Mouse (Mus musculus): ENCODE results near the gene Sergef. TPM values are rescaled to one million over a fixed set of nuclear protein-coding genes. Genes with fewer than 3 reads are reported as not detected.
A peak's percentile ranks its signal among the peaks of the same experiment; 100 is the strongest.
"Not testable (repeated sequence)": the region's sequence is repeated elsewhere in the genome, so short reads cannot be mapped to it uniquely, and the experiment has no call there.

Sergef gene
- polyA plus RNA-seq, 1 experiment = 7.5 TPM

DNA sequence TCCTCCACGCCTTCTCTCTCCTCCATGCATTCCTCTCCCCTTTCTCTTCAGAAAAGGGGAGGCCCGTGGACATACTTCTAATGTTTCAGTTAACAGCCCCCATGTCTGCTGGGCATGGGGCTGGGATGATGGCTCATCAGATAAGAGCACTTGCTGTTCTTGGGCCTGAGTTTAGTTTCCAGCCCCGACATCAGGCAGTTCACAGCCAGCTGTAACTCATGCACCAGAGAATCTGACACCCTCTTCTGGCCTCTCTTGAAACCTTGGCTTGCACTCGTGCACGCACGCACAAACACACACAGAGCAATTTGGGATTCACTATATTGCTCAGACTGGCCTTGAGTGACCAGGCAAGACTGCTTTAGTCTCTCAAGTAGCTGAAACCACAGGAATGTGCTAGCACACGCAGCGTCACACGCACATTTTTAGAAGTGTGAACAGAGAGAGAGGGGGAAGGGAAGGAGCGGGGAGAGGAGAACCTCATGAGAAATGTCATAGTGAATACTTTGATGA, 32.6 kb upstream of the Sergef start, which contains the start of gene Tph1:
Gene Tph1, minus strand, starts transcription at position 378 of the 513 bp plus-strand sequence.
- WGBS = 41% methylated on average over 10 of the region's 10 CpGs

DNA sequence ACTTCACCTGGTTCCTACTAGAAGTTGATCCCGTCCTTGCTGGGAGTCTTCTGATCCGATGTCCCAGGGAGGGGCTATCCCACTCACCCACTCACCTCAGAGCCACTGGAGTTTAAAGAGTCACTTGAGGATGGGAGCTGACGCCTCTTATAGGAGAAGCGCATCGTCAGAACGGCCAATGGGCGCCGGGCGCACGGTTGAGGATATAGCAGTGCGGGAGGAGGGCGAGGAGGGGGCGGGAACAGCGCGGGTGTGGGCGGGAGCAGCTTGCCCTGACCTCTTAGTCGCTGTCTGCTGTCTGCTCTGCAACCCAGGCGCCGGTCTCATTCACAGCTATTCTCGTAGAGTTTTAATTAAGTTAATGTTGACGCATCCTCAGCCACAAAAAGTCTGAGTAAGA, 27.6 kb upstream of the Sergef start:
- TF ChIP-seq CTCF (IDR thresholded peaks at IDR 0.05; ENCODE audit: extremely low read depth, insufficient read length, insufficient replicate concordance, low read depth, low read length) (no peak), POLR2A (IDR thresholded peaks at IDR 0.05; ENCODE audit: low read depth, low read length) (no peak)
- Histone ChIP-seq H3K4me3 (ENCODE audit: low read depth, low read length) (no peak overlapping the region), H3K36me3 (ENCODE audit: control insufficient read depth, insufficient read depth, low read length) (no peaks in the 10 kb centered on the region), H3K4me1 (ENCODE audit: control insufficient read depth, insufficient read depth, insufficient read length, low read length) (no peaks in the 10 kb centered on the region), H3K27ac (ENCODE audit: insufficient read depth, low read depth, low read length) (no peak overlapping the region), H3K27me3 (ENCODE audit: control insufficient read depth, insufficient read depth, low read length) (peaks cover 6% of the 10 kb centered on the region)
- under 1% methylated on average over 21 of the region's 21 CpGs for WGBS

More for the DNA sequence above, 32.6 kb upstream of the Sergef start, which contains the start of gene Tph1:
- Histone ChIP-seq H3K4me1 (ENCODE audit: control insufficient read depth, insufficient read depth, insufficient read length, low read length) (no peaks in the 10 kb centered on the region), H3K27ac (ENCODE audit: insufficient read depth, low read depth, low read length) (no peak within 1 kb of the TSS), H3K4me3 (ENCODE audit: low read depth, low read length) (no peak within 1 kb of the TSS), H3K36me3 (ENCODE audit: control insufficient read depth, insufficient read depth, low read length) (no peaks in the 10 kb centered on the region), H3K27me3 (ENCODE audit: control insufficient read depth, insufficient read depth, low read length) (peaks cover 5% of the 10 kb centered on the region)
- no peak for TF ChIP-seq POLR2A (IDR thresholded peaks at IDR 0.05; ENCODE audit: low read depth, low read length)
- TF ChIP-seq CTCF (IDR thresholded peaks at IDR 0.05; ENCODE audit: extremely low read depth, insufficient read length, insufficient replicate concordance, low read depth, low read length) = no peak

DNA sequence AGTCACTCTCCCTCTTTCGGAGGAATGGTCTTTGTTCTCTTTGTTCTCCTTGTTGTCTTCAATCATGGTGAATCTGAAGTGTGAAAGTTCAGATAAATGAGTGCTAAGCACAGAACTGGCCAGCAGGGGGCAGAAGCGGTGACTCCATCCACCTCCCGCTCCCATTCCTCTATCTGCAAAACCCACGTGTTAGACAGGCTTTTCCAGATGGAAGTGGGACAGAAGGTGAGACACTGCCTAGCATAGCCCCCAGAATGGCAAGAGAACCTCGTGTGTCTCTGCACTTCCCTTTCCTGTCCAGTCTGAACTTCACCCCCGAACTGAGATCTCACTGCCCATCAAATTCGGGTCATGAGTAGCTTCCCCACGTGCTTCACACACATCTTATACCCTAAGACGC, 25.6 kb upstream of the Sergef start:
- H3K27ac ChIP-seq (ENCODE audit: insufficient read depth, low read depth, low read length) = no peak overlapping the region
- no peak overlapping the region for H3K4me3 ChIP-seq (ENCODE audit: low read depth, low read length)
- no peaks in the 10 kb centered on the region for H3K4me1 ChIP-seq (ENCODE audit: control insufficient read depth, insufficient read depth, insufficient read length, low read length)
- 29% methylated on average over 9 of the region's 9 CpGs for WGBS
- peaks cover 11% of the 10 kb centered on the region for H3K27me3 ChIP-seq (ENCODE audit: control insufficient read depth, insufficient read depth, low read length)
- no peak for TF ChIP-seq POLR2A (IDR thresholded peaks at IDR 0.05; ENCODE audit: low read depth, low read length)
- TF ChIP-seq CTCF (IDR thresholded peaks at IDR 0.05; ENCODE audit: extremely low read depth, insufficient read length, insufficient replicate concordance, low read depth, low read length) = peak; percentile 65; the same call in 1 of the 2 replicates
- H3K36me3 ChIP-seq (ENCODE audit: control insufficient read depth, insufficient read depth, low read length) = no peaks in the 10 kb centered on the region

DNA sequence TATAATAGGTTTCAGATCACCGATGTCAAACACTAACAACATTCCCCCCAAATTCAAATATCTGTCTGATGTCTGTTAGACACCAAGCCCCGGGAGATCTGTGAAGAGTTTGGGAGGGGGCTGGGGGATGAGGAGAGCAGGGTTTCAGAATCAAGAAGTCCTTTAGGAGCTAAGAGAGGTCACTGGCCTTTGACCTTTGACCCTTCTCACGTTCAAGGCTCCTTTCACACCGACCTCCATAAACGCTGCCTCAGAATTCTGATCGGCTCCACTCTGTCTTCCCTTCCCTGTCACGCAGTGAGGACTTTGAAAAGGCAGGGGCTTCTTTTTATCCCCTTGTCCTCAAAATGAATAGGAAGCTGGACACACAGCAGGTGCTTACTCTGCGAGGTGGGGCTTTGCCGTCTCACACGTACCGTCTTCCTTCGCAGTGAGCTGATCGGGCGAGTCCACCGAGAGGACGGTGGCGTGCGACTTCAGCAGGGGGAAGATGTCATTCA, 22.0 kb upstream of the Sergef start:
- WGBS = 37% methylated on average over 18 of the region's 18 CpGs
- no peaks in the 10 kb centered on the region for H3K4me1 ChIP-seq (ENCODE audit: control insufficient read depth, insufficient read depth, insufficient read length, low read length)
- TF ChIP-seq CTCF (IDR thresholded peaks at IDR 0.05; ENCODE audit: extremely low read depth, insufficient read length, insufficient replicate concordance, low read depth, low read length) (no peak), POLR2A (IDR thresholded peaks at IDR 0.05; ENCODE audit: low read depth, low read length) (no peak)
- no peak overlapping the region for H3K27ac ChIP-seq (ENCODE audit: insufficient read depth, low read depth, low read length)
- peaks cover 5% of the 10 kb centered on the region; the same call in 1 of the 2 replicates for H3K27me3 ChIP-seq (ENCODE audit: control insufficient read depth, insufficient read depth, low read length)
- no peaks in the 10 kb centered on the region for H3K36me3 ChIP-seq (ENCODE audit: control insufficient read depth, insufficient read depth, low read length)
- H3K4me3 ChIP-seq (ENCODE audit: low read depth, low read length) = no peak overlapping the region

DNA sequence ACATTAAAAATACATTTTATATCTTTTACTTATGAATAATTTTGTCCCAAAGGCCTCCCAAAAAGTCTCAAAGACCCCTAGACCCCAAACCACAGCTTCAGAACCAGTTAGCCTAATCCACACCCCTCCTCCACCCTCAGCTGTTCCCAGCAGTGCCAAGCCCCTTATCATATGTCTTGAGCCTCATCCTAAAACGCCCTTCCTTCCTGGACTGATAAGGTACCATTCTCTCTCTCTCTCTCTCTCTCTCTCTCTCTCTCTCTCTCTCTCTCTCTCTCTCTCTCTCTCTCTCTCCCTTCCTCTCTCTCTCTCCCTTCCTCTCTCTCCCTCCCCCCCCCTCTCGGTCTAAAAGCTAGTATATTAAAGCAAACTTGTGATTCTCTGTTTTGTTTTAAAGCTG, 12.7 kb upstream of the Sergef start:
- WGBS = 42% methylated on average over 2 of the region's 2 CpGs
- H3K36me3 ChIP-seq (ENCODE audit: control insufficient read depth, insufficient read depth, low read length) = no peaks in the 10 kb centered on the region
- no peak overlapping the region for H3K27ac ChIP-seq (ENCODE audit: insufficient read depth, low read depth, low read length)
- TF ChIP-seq CTCF (IDR thresholded peaks at IDR 0.05; ENCODE audit: extremely low read depth, insufficient read length, insufficient replicate concordance, low read depth, low read length) = no peak
- TF ChIP-seq POLR2A (IDR thresholded peaks at IDR 0.05; ENCODE audit: low read depth, low read length) = no peak
- H3K4me1 ChIP-seq (ENCODE audit: control insufficient read depth, insufficient read depth, insufficient read length, low read length) = no peaks in the 10 kb centered on the region
- no peak overlapping the region for H3K4me3 ChIP-seq (ENCODE audit: low read depth, low read length)
- H3K27me3 ChIP-seq (ENCODE audit: control insufficient read depth, insufficient read depth, low read length) = no peaks in the 10 kb centered on the region

DNA sequence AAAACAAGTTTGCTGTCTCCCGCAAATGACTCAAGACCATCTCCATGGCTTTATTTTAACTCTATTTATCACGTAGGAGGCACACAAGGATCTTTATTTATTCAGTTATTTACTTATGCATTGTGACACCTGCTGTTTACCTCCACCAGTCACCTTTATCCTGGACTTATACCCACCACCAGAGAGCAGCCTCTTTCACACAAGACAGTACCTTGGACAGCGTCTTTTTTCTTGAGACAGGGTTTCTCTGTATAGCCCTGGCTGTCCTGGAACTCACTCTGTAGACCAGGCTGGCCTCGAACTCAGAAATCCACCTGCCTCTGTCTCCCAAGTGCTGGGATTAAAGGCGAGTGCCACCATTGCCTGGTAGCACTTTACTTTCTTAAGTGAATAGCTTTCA, 10.6 kb upstream of the Sergef start:
- not testable (repeated sequence) for H3K27me3 ChIP-seq (ENCODE audit: control insufficient read depth, insufficient read depth, low read length); H3K4me3 ChIP-seq (ENCODE audit: low read depth, low read length); H3K4me1 ChIP-seq (ENCODE audit: control insufficient read depth, insufficient read depth, insufficient read length, low read length); H3K27ac ChIP-seq (ENCODE audit: insufficient read depth, low read depth, low read length); H3K36me3 ChIP-seq (ENCODE audit: control insufficient read depth, insufficient read depth, low read length)
- WGBS = 36% methylated on average over 5 of the region's 5 CpGs

DNA sequence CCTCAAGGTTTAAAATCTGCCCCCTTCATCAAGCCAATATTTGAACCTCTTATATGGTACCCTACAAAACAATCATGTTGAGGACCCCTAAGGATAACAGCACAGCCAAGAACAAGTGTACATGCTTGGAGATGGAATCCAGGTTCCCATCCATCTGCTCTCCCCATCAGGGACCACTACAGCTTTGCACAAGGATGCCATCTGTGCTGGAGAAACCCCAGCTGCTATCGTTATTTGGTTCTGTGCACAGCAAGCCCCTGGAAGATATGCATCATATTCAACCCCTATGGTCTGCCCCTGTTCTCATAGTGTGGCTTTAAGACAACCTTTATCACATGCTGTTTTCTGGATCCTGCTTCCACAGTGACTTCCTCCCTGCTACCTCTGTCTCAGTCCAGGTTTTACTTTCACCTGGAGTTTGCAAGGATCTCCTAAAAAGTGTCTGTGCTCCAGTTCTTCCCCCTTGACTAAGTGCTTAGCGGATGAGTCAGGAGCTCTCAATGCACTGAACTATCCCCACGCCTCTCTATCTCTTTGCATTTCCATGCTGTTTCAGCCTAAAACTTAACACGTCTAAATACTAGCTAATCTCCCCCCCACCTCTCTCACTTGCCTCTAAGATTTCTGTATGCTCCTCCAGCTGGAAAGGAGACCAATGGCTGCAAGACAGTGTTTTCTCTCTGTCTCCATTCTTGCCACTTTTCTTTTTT, 9.0 kb upstream of the Sergef start:
- H3K4me1 ChIP-seq (ENCODE audit: control insufficient read depth, insufficient read depth, insufficient read length, low read length) = no peaks in the 10 kb centered on the region
- H3K27me3 ChIP-seq (ENCODE audit: control insufficient read depth, insufficient read depth, low read length) = no peaks in the 10 kb centered on the region
- no peak overlapping the region for H3K27ac ChIP-seq (ENCODE audit: insufficient read depth, low read depth, low read length)
- TF ChIP-seq POLR2A (IDR thresholded peaks at IDR 0.05; ENCODE audit: low read depth, low read length) = no peak
- TF ChIP-seq CTCF (IDR thresholded peaks at IDR 0.05; ENCODE audit: extremely low read depth, insufficient read length, insufficient replicate concordance, low read depth, low read length) = no peak
- H3K4me3 ChIP-seq (ENCODE audit: low read depth, low read length) = no peak overlapping the region
- H3K36me3 ChIP-seq (ENCODE audit: control insufficient read depth, insufficient read depth, low read length) = no peaks in the 10 kb centered on the region
- 67% methylated on average over 4 of the region's 4 CpGs for WGBS

Measured in small intestine, adult 2 months (tissue).